Mouse (Mus musculus): ENCODE measurements around the gene Rapgef4. TPM values are rescaled to one million over a fixed set of nuclear protein-coding genes. Genes with fewer than 3 reads are reported as not detected.
"Not testable (repeated sequence)": the region's sequence is repeated elsewhere in the genome, so short reads cannot be mapped to it uniquely, and the experiment has no call there.

The Rapgef4 gene
- polyA plus RNA-seq, 1 experiment: 555 TPM

GRCm38 (mm10) chr2:72132222-72132621 lies 151.2 kb downstream of the Rapgef4 start:
- no peak overlapping the region for H3K4me3 ChIP-seq (ENCODE audit: insufficient read depth, low read length)
- H3K4me1 ChIP-seq (ENCODE audit: control insufficient read depth, insufficient read depth, low read length): peaks cover 3% of the 10 kb centered on the region
- TF ChIP-seq POLR2A (IDR thresholded peaks at IDR 0.05; ENCODE audit: extremely low read depth, insufficient read depth, low read length) (no peak), CTCF (IDR thresholded peaks at IDR 0.05; ENCODE audit: extremely low read depth, insufficient read depth, low read length) (no peak)
- no peak overlapping the region for H3K27ac ChIP-seq (ENCODE audit: insufficient read depth, low read length)

DNA sequence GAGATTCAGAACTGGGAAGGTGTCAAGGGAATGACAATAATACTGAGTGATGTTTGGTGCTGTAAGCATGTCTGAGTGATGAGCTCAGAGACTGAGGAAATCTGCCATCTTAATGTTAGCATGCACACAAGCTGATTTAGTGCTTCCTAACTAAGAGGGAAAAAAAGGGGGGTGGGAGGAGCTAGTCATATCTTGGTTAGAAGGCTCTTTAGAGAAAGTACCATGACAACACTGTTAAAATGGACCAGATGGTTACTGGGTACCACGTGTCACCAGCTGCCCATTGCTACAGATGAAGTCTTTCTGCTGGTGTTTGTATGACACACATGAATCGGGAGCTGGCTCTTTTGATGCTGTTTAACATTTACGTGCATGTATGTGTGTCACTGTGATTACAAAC lies 155.0 kb downstream of the Rapgef4 start:
- Histone ChIP-seq H3K4me3 (ENCODE audit: insufficient read depth, low read length) (no peak overlapping the region), H3K4me1 (ENCODE audit: control insufficient read depth, insufficient read depth, low read length) (peaks cover 6% of the 10 kb centered on the region), H3K27ac (ENCODE audit: insufficient read depth, low read length) (no peak overlapping the region)
- TF ChIP-seq CTCF (IDR thresholded peaks at IDR 0.05; ENCODE audit: extremely low read depth, insufficient read depth, low read length) (no peak), POLR2A (IDR thresholded peaks at IDR 0.05; ENCODE audit: extremely low read depth, insufficient read depth, low read length) (no peak)

DNA sequence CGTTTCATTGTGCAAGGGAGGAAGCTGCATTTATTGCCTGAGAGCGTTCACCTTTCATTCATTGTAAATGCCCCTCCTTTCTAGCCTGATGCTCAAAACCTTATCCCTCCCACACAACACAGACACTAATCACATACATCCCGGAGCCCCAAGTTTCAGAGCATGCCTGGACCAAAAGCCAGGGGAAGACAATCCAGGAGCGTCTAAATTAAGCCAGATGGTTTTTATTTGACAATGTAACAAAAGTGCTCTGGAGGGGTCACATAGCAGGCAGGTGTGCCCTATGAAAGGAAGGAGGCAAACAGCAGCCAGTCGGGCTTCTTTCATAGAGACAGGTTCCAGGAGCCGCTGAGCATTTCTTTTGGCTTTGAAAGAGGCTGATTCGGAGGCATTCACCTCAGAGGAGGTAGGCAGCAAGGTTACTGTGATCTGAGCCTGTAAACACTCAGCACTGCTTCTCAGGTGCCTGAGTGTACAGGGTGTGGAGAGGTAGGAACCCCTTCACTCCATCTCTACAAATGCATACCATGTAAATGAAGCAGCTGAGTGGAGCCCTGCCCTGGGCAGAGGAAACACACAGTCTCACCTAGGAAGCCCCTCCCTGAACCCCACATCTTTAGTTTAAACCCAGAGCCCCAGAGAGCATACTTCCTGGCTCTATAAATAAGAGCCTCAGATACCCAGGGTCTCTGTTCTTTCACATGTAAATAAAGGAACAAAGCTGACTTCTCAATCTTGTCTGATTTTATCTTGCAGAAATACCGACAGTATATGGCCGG lies 155.6 kb downstream of the Rapgef4 start:
- Histone ChIP-seq H3K4me1 (ENCODE audit: control insufficient read depth, insufficient read depth, low read length) (peaks cover 6% of the 10 kb centered on the region), H3K4me3 (ENCODE audit: insufficient read depth, low read length) (no peak overlapping the region), H3K27ac (ENCODE audit: insufficient read depth, low read length) (no peak overlapping the region)
- no peak for TF ChIP-seq POLR2A (IDR thresholded peaks at IDR 0.05; ENCODE audit: extremely low read depth, insufficient read depth, low read length)
- no peak for TF ChIP-seq CTCF (IDR thresholded peaks at IDR 0.05; ENCODE audit: extremely low read depth, insufficient read depth, low read length)

- Histone ChIP-seq H3K4me1 (ENCODE audit: control insufficient read depth, insufficient read depth, low read length) (peaks cover 5% of the 10 kb centered on the region), H3K27ac (ENCODE audit: insufficient read depth, low read length) (0 out of 2 replicates have a peak overlapping the region, but pooled peaks have one; percentile 14), H3K4me3 (ENCODE audit: insufficient read depth, low read length) (no peak overlapping the region)
- TF ChIP-seq POLR2A (IDR thresholded peaks at IDR 0.05; ENCODE audit: extremely low read depth, insufficient read depth, low read length) (no peak), CTCF (IDR thresholded peaks at IDR 0.05; ENCODE audit: extremely low read depth, insufficient read depth, low read length) (no peak)
Observed at GRCm38 (mm10) chr2:72139863-72140845, 159.1 kb downstream of the Rapgef4 start.

DNA sequence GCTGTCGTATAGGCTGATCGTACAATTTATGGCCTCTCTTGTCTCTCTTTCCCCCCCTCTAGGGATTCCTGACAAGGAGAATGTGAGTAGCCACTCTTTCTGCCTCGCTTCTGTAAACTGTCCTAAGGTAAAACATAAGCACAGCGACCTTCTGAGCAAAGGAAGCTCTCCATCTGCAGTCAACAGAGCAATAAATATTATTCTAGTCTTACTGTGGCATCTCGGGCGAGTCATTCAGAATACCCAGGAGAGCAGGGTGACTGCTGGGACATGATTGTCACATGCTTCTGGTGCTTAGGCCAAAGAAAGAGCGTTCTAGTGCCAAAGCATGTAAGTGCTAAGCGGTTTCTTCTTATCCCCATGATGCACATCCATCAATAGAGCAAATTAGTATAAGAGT lies 160.1 kb downstream of the Rapgef4 start:
- Histone ChIP-seq H3K27ac (ENCODE audit: insufficient read depth, low read length) (no peak overlapping the region), H3K4me1 (ENCODE audit: control insufficient read depth, insufficient read depth, low read length) (peaks cover 5% of the 10 kb centered on the region), H3K4me3 (ENCODE audit: insufficient read depth, low read length) (no peak overlapping the region)
- TF ChIP-seq CTCF (IDR thresholded peaks at IDR 0.05; ENCODE audit: extremely low read depth, insufficient read depth, low read length): no peak
- TF ChIP-seq POLR2A (IDR thresholded peaks at IDR 0.05; ENCODE audit: extremely low read depth, insufficient read depth, low read length): no peak

DNA sequence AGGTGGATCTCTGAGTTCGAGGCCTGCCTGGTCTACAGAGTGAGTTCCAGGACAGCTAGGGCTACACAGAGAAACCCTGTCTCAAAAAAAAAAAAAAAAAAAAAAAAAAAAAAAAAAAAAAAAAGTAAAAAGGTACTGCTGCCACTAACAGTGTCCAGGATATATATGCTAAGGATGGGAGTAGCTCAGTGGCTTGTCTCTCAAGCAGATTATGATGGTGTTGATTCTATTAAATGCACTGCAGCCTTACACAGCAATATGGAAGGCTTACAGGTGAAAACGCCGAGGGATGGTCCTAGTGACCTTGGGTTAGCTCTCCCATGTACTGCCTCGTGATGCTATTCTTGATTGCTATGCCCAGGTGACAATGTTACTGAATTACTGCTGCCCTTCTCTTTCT lies 160.7 kb downstream of the Rapgef4 start:
- H3K27ac ChIP-seq (ENCODE audit: insufficient read depth, low read length); H3K4me3 ChIP-seq (ENCODE audit: insufficient read depth, low read length); H3K4me1 ChIP-seq (ENCODE audit: control insufficient read depth, insufficient read depth, low read length): not testable (repeated sequence)

- TF ChIP-seq CTCF (IDR thresholded peaks at IDR 0.05; ENCODE audit: extremely low read depth, insufficient read depth, low read length) (no peak), POLR2A (IDR thresholded peaks at IDR 0.05; ENCODE audit: extremely low read depth, insufficient read depth, low read length) (no peak)
Observed at GRCm38 (mm10) chr2:72143413-72143812, 162.4 kb downstream of the Rapgef4 start.

DNA sequence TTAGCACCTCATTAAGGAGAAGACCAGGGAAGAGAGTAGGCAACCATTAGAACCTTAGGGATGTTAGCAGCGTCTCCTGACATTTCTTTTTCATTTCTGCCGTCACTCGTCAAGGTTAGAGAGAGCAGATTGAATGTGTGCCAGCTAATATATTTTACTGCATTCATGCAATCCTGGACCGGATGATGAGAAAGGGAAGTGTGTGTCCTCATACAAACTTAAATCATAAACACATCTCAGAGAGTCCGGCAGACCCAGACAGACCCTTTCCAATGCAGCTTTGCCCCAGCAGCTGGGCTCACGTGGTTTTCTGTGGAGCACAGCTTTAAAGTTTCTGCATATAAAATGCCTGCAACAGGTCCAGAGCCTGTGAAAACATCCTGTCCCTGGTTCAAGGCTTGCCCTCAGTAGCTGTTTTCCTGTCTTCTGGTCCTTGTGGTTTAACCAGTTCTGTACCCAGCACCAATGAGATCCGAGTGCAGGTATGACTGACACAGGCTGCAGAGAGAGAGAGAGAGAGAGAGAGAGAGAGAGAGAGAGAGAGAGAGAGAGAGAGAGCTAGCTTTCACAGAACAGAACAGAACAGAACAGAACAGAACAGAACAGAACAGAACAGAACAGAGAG lies 163.6 kb downstream of the Rapgef4 start:
- TF ChIP-seq POLR2A (IDR thresholded peaks at IDR 0.05; ENCODE audit: extremely low read depth, insufficient read depth, low read length) (no peak), CTCF (IDR thresholded peaks at IDR 0.05; ENCODE audit: extremely low read depth, insufficient read depth, low read length) (no peak)
- Histone ChIP-seq H3K27ac (ENCODE audit: insufficient read depth, low read length) (no peak overlapping the region), H3K4me3 (ENCODE audit: insufficient read depth, low read length) (no peak overlapping the region), H3K4me1 (ENCODE audit: control insufficient read depth, insufficient read depth, low read length) (peaks cover 7% of the 10 kb centered on the region)

More at GRCm38 (mm10) chr2:72143413-72143812, 162.4 kb downstream of the Rapgef4 start:
- Histone ChIP-seq H3K4me1 (ENCODE audit: control insufficient read depth, insufficient read depth, low read length) (peaks cover 3% of the 10 kb centered on the region), H3K27ac (ENCODE audit: insufficient read depth, low read length) (no peak overlapping the region), H3K4me3 (ENCODE audit: insufficient read depth, low read length) (no peak overlapping the region)

DNA sequence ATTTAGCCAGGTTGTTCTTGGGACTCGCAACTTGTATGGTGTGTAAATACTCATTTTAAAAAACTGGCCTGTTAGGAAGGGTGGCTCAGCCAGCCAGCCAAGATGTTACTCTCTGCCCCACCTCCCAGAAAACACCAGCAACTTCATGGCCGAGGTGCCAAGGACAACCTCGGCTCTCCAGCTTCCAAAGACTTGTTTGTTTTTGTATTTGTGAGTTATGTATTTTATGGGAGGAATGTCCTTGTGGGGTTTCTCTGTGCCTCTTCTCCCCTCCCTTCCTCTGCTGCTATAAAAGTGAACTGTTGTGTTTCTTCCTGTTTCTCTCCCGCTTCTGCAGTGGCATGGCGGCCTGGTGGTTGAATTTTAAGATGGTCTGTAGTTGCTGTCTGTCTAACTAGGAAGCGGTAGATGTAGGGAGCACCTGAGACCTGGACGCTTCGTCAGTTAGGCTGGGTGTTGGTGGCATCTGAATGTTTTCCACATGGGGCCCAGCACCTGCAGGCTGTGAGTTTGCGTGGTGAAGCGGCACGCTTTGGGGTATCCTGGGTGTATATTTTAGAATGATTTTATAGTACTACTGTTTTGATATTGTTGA lies 164.3 kb downstream of the Rapgef4 start:
- Histone ChIP-seq H3K27ac (ENCODE audit: insufficient read depth, low read length) (no peak overlapping the region), H3K4me3 (ENCODE audit: insufficient read depth, low read length) (no peak overlapping the region), H3K4me1 (ENCODE audit: control insufficient read depth, insufficient read depth, low read length) (peaks cover 4% of the 10 kb centered on the region; the same call in 1 of the 2 replicates)
- no peak for TF ChIP-seq POLR2A (IDR thresholded peaks at IDR 0.05; ENCODE audit: extremely low read depth, insufficient read depth, low read length)
- no peak for TF ChIP-seq CTCF (IDR thresholded peaks at IDR 0.05; ENCODE audit: extremely low read depth, insufficient read depth, low read length)
